Mouse (Mus musculus) heart, embryonic 10.5 days (tissue): ENCODE results near the gene Ggnbp2. TPM values are rescaled to one million over a fixed set of nuclear protein-coding genes. Genes with fewer than 3 reads are reported as not detected.
A peak's percentile ranks its signal among the peaks of the same experiment; 100 is the strongest.
"Not testable (repeated sequence)": the region's sequence is repeated elsewhere in the genome, so short reads cannot be mapped to it uniquely, and the experiment has no call there.

Experiments used
- DNase-seq: peaks from one replicate; pipeline ENCODE4 v3.0.0-alpha.2; 2017; ENCODE audit warnings: low spot score
- H3K27ac ChIP-seq: fragments of 300-500 bp; sonication (generic); 2 replicates; pipeline ENCODE4 v1.5.1; 2016; ENCODE audit warnings: mild to moderate bottlenecking
- H3K27me3 ChIP-seq: fragments of 300-500 bp; sonication (generic); 2 replicates; pipeline ENCODE4 v1.6.1; 2016; ENCODE audit warnings: mild to moderate bottlenecking; ENCODE audit not compliant: poor library complexity, insufficient read depth, severe bottlenecking
- H3K36me3 ChIP-seq: fragments of 300-500 bp; sonication (generic); 2 replicates; pipeline ENCODE4 v1.6.1; 2016; ENCODE audit warnings: mild to moderate bottlenecking, moderate library complexity
- H3K4me1 ChIP-seq: fragments of 300-500 bp; sonication (generic); 2 replicates; pipeline ENCODE4 v1.6.1; 2016; ENCODE audit warnings: mild to moderate bottlenecking
- H3K4me3 ChIP-seq: fragments of 300-500 bp; sonication (generic); 2 replicates; pipeline ENCODE4 v1.5.1; 2016; ENCODE audit warnings: mild to moderate bottlenecking, moderate library complexity
- H3K9me3 ChIP-seq: fragments of 300-500 bp; sonication (generic); 2 replicates; pipeline ENCODE4 v1.6.1; 2016; ENCODE audit warnings: mild to moderate bottlenecking, moderate library complexity
- WGBS: fragments of 180-500 bp; shearing (Covaris S2); methylation state at CpG from one replicate; pipeline ENCODE4 v1.1.7; 2016; 5-methylcytosine and 5-hydroxymethylcytosine counted together
- polyA plus RNA-seq: library from polyadenylated mRNA; unstranded; fragments of >200 nt; fragmentation: Nextera tagmentation; extraction: Ambion mirVana; gene quantifications from 2 replicates; pipeline ENCODE4 v1.2.1, GENCODE M21; 2016

The Ggnbp2 gene
- polyA plus RNA-seq, 1 experiment from 2014 or later: 61.9 TPM

DNA sequence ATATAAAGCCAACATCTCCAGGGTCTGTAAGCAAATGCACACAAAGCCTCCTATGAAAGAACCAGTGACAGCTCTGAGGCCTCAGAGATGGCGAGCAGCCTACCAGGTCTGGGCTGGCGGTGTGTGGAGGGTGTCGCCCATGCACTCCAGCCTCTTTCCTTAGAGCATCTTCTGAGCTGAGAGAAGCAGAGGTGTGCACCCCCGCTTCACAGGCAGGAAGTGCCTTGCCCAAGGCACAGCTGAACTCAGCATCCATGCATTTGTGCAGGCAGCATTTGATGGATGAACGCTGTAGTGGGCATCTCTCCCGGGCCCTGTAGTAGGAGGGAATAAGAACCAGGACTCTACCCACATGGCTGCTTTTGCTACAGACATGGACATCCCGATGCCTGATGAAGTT is 21.1 kb upstream of the Ggnbp2 start:
- no peaks in the 10 kb centered on the region for H3K4me1 ChIP-seq
- no peak overlapping the region for H3K27ac ChIP-seq
- no peaks in the 10 kb centered on the region for H3K27me3 ChIP-seq
- H3K9me3 ChIP-seq: no peaks in the 10 kb centered on the region
- H3K4me3 ChIP-seq: no peak overlapping the region
- peaks cover 91% of the 10 kb centered on the region for H3K36me3 ChIP-seq
- DNase-seq: no peak
- WGBS: 91% methylated on average over 7 of the region's 7 CpGs

DNA sequence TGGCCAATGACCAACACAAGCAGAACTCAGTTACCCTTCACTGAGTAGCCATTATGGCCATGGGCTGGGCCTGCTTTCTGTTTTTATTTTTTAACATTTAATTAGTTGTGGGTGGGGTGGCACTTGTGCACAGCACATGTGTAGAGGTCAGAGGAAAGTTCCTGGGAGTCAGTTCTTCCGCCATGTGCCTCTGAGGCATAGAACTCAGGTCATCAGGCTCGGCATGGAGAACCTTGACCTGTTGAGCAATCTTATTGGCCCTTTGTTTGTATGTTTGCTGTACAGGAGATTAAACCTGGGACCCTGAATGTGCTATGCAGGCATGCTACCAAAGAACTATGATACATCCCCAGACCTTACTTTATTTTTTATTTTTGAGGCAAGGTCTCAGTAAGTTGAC is 18.9 kb upstream of the Ggnbp2 start:
- DNase-seq: no peak
- no peak overlapping the region for H3K27ac ChIP-seq
- no peaks in the 10 kb centered on the region for H3K9me3 ChIP-seq
- H3K4me3 ChIP-seq: no peak overlapping the region
- no peaks in the 10 kb centered on the region for H3K4me1 ChIP-seq
- peaks cover 91% of the 10 kb centered on the region for H3K36me3 ChIP-seq
- WGBS: 90% methylated on average over 2 of the region's 2 CpGs
- H3K27me3 ChIP-seq: no peaks in the 10 kb centered on the region

DNA sequence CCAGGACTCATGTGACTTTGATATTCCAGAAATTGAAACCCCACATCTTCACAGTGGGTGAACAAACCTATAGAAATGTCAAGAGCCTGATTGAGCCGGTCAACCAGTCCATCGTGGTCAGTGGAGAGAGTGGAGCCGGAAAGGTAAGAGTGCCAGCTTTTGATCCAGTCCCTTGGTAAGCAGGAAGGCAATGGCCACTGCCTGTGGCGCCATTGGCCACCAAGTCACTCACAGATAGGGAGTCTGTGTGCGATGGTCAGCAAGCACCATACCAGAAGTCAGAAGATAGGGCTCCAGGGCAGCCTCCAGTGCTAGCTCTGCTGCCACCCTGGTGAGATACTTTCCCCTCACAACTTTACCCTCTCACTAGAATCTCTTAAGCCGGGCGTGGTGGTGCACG is 17.4 kb upstream of the Ggnbp2 start:
- 97% methylated on average over 8 of the region's 8 CpGs for WGBS
- Histone ChIP-seq H3K27ac (no peak overlapping the region), H3K9me3 (no peaks in the 10 kb centered on the region), H3K4me1 (no peaks in the 10 kb centered on the region), H3K4me3 (no peak overlapping the region), H3K27me3 (no peaks in the 10 kb centered on the region), H3K36me3 (peaks cover 94% of the 10 kb centered on the region)
- peak; percentile 61 for DNase-seq

DNA sequence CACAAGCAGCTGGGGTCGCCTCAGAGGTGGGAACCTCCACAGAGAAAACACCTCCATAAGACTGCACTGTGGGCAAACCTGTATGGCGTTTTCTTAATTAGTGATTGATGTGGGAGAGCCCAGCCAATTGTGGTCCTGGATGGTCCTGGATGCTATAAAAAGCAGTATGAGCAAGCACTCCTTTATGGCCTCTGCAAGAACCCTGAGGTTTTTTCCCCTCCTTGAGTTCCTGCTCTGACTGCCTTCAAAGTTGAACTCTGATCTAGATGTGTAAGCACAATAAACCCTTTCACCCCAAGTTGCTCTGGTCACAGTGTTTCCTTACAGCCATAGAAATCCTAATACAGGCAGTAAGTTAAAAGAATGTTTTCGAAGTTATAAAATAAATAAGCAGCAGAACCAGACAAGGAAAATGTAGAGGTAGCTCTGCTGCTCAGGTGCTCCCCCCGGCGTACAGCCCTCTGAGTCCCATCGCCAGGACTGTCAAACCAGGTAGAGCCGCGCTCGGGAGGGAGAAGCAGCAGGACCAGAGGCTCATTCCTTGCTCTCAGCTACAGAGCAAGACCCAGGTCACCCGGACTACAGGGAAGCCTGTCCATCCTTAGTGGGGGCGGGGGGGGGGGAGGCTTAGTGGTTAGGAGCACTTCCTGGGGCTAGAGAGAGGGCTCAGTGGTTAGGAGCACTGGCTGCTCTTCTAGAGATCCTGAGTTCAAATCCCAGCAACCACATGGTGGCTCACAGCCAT is 16.3 kb upstream of the Ggnbp2 start:
- Histone ChIP-seq H3K4me1 (no peaks in the 10 kb centered on the region), H3K4me3 (no peak overlapping the region), H3K27ac (no peak overlapping the region), H3K36me3 (peaks cover 92% of the 10 kb centered on the region), H3K27me3 (no peaks in the 10 kb centered on the region), H3K9me3 (no peaks in the 10 kb centered on the region)
- WGBS: 92% methylated on average over 11 of the region's 11 CpGs
- peak; percentile 59 for DNase-seq

DNA sequence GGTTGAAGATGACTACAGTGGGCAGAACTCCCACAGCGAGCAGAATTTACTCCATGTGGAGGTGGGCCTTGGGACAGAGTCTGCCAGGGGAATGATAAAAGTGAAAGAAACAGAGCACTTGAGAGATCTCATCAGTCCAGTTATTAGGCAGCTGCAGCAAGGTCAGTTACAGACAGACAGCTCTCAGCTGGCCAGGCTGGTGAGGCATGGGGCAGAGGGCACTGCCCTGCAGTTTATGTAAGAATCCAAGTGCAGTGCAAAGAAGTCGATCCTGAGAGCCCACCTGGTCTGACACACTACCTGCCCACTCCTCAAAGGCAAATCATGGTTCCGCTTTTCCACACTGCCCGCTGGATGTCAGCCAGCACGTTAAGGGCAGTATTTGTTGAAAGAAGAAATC is 15.6 kb upstream of the Ggnbp2 start:
- H3K27me3 ChIP-seq: no peaks in the 10 kb centered on the region
- WGBS: 87% methylated on average over 5 of the region's 5 CpGs
- no peak overlapping the region for H3K27ac ChIP-seq
- peaks cover 85% of the 10 kb centered on the region for H3K36me3 ChIP-seq
- H3K4me3 ChIP-seq: no peak overlapping the region
- H3K4me1 ChIP-seq: peaks cover 5% of the 10 kb centered on the region
- DNase-seq: no peak
- no peaks in the 10 kb centered on the region for H3K9me3 ChIP-seq

DNA sequence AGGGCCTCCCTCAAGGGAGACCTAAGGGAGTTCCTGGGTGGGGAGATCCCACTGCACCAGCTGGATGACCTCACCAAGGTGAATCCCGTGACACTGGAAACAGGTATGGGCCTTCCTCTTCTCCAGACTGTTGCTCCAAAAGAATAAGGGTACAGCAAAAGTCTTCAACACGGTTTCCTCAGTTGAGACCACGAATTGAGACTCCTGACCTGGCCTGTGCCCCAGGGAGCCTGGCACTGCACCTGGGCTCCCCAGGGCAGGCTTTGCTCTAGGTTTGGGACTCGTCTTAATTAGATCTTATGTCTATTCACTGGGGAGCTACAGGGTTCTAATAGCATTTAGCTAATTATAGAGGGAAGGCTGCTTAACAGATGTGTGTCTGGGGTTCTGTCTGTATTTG is 14.6 kb upstream of the Ggnbp2 start:
- H3K4me1 ChIP-seq: peaks cover 11% of the 10 kb centered on the region
- H3K27me3 ChIP-seq: no peaks in the 10 kb centered on the region
- H3K27ac ChIP-seq: no peak overlapping the region
- peaks cover 81% of the 10 kb centered on the region for H3K36me3 ChIP-seq
- peak; percentile 41 for DNase-seq
- no peak overlapping the region for H3K4me3 ChIP-seq
- WGBS: 90% methylated on average over 4 of the region's 4 CpGs
- no peaks in the 10 kb centered on the region for H3K9me3 ChIP-seq

DNA sequence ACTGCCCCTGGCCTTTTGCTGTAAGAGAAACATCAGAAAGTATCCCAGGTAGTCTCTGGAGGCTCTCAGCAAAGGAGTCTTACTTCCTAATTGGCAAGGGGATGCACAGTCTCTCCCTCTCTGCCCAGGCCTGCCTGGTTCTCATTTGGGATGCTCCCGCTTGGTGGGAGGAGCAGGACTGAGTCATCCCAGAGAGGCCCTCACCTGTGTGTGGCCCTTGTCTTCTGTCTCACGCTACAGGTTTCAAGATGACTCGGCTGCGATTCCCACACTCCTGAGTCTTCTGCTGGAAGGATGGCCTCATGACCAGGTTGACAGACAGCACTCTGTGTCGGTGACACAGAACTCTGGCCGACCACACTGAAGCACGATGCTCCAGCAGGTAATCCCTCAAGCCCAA is 11.7 kb upstream of the Ggnbp2 start:
- Histone ChIP-seq H3K27me3 (no peaks in the 10 kb centered on the region), H3K4me3 (no peak overlapping the region), H3K4me1 (peaks cover 19% of the 10 kb centered on the region), H3K9me3 (no peaks in the 10 kb centered on the region), H3K36me3 (peaks cover 62% of the 10 kb centered on the region), H3K27ac (no peak overlapping the region)
- WGBS: 93% methylated on average over 7 of the region's 7 CpGs
- peak; percentile 59 for DNase-seq

DNA sequence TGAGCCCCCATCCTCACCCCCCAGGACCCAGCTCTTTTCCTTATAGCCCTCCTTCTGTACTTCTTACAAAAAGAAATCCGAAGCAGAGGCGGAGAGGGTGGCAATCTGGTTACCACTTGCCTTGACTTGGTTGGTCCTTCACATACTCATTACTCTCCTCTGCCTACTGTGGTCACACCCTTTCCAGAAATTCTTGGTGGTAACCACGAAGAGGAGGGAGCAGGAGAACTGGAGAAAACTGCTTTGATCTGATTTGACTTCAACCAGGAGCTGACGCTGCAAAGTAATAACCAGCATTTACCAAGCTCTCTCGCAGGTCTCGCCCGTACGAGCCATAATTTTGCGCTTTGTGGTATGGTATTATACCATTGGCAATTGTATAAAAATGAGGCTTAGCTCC is 10.4 kb upstream of the Ggnbp2 start:
- H3K27me3 ChIP-seq: no peaks in the 10 kb centered on the region
- H3K36me3 ChIP-seq: peaks cover 49% of the 10 kb centered on the region
- DNase-seq: no peak
- peaks cover 19% of the 10 kb centered on the region for H3K4me1 ChIP-seq
- no peaks in the 10 kb centered on the region for H3K9me3 ChIP-seq
- H3K4me3 ChIP-seq: peak overlapping the region; percentile 93
- 59% methylated on average over 9 of the region's 9 CpGs for WGBS
- peak overlapping the region; percentile 97 for H3K27ac ChIP-seq

DNA sequence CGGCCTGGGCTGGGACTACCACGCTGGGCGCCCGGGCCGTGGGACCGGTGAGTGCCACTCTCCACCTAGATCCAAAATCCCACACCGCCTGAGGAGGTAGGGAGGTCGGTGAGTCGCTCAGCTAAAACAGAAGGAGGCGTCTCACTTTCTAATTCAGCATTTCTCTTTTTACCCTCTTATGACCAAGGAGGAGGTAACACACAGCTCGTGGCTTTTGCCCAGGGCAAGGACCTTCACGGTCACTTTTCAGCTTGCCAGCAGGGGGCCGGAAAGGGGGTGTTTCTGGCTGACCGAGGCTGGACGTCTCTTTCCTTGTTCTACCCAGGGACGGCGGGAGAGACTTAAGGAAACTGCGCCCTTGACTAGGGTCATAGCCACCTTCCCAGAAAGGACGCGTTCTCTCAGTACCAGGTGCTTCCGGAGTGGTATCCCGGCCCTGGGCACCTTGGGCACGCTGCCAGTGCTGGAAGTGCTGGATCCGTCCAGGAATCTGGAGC is 9.9 kb upstream of the Ggnbp2 start:
- H3K9me3 ChIP-seq: no peaks in the 10 kb centered on the region
- peaks cover 45% of the 10 kb centered on the region for H3K36me3 ChIP-seq
- H3K4me1 ChIP-seq: peaks cover 19% of the 10 kb centered on the region
- H3K4me3 ChIP-seq: peak overlapping the region; percentile 93
- H3K27ac ChIP-seq: peak overlapping the region; percentile 97
- no peaks in the 10 kb centered on the region for H3K27me3 ChIP-seq
- WGBS: under 1% methylated on average over 24 of the region's 24 CpGs
- peak; percentile 89 for DNase-seq

DNA sequence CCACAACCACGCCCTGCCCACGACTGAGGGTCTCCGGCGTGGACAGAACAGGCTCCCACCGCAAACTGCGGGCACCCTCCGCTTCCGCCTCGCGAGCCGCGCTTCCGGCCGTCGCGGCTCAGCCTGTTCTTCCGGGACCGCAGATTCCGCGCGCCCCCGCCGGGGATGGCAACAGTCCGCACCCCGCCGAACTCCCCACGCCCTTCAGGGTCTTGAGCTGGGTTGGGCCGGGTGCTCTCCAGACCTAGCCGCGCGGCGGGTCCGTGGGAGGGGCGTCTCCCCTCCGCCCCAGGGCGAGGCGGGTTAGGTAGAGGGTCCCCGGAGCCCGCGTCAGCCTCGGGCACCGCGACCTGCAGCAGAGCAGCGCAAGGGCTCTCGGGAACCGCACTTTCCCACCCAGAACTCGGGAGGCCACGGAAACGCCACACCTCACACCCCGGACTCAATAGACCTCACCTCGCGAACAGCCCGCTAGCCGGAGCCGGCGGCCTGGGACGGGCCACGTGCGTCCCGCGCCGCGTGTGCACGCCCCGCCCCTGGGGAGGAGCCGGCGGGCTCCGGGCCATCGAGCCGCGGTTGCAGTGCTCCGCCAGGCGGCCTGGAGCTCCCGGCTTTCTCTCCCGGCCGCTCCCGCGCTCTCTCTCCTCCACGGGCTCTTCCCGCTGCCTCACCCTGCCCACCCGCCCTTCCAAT is 9.3 kb upstream of the Ggnbp2 start, which contains the start of the genes Myo19 and Pigw:
Gene Myo19 (plus strand): TSS at position 377 of the 693 bp plus-strand sequence.
Gene Pigw (minus strand): TSS at position 514 of the 693 bp plus-strand sequence.
- DNase-seq: peak; percentile 87
- Histone ChIP-seq H3K27me3 (no peaks in the 10 kb centered on the region), H3K9me3 (no peaks in the 10 kb centered on the region), H3K4me3 (peak within 1 kb of the TSS; percentile 93), H3K36me3 (peaks cover 39% of the 10 kb centered on the region), H3K4me1 (peaks cover 19% of the 10 kb centered on the region), H3K27ac (peak within 1 kb of the TSS; percentile 97)
- WGBS: under 1% methylated on average over 81 of the region's 81 CpGs

DNA sequence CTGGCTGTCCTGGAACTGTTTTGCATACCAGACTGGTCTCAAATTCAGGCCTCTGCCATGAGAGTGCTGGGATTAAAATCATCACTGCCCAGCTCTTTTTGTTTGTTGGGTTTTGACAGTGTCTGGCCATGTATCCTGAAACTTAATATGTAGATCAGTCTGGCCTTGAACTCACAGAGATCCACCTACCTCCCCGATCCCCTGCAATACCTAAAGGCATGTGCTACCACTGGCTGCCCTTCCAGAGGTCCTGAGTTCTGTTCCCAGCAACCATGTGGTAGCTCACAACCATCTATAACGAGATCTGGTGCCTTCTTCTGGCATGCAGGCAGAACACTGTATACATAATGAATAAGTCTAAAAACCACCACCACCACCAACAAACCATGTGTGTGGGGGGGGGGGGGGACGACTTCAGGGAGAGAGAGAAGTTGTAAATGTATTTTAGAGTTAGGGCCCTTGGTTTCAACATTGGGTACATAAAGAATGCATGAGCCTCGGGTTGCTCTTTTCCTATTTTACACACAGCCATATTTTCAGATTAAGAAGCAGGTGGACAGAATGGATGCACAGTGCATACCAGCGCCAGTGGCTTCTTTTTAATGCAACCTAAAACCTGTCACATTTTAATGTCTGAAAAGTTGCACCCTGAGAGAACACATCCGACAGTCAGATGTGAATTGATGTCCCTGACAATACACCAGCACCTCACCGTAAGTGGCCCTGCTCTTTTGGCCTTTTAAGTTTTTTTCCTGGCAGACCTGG is 8.6 kb upstream of the Ggnbp2 start:
- peaks cover 31% of the 10 kb centered on the region for H3K36me3 ChIP-seq
- H3K4me1 ChIP-seq: peaks cover 19% of the 10 kb centered on the region
- peak overlapping the region; percentile 93 for H3K4me3 ChIP-seq
- H3K27ac ChIP-seq: peak overlapping the region; percentile 97
- no peak for DNase-seq
- no peaks in the 10 kb centered on the region for H3K27me3 ChIP-seq
- H3K9me3 ChIP-seq: no peaks in the 10 kb centered on the region
- WGBS: 25% methylated on average over 7 of the region's 7 CpGs

DNA sequence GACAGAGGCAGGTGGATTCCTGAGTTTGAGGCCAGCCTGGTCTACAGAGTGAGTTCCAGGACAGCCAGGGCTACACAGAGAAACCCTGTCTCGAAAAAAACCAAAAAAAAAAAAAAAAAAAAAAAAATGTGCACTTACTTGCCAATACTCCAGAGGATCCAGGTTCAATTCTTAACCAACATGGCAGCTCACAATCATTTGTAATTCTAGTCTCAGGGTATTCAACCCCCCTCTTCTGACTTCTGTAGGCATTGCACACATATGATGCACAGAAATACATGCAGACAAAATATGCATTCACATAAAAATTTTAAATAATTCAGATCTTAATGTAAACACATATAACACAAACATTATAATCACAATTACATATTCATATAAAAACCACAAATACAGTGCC is 5.4 kb upstream of the Ggnbp2 start:
- H3K27me3 ChIP-seq, H3K27ac ChIP-seq, DNase-seq, H3K4me3 ChIP-seq, H3K9me3 ChIP-seq: not testable (repeated sequence)
- peaks cover 10% of the 10 kb centered on the region; the same call in 1 of the 2 replicates for H3K36me3 ChIP-seq
- H3K4me1 ChIP-seq: peaks cover 12% of the 10 kb centered on the region
- WGBS: 83% methylated on average over 1 of the region's 1 CpGs
